Mouse (Mus musculus) large intestine, adult 2 months (tissue): ENCODE results near the gene Cdk1. TPM values are rescaled to one million over a fixed set of nuclear protein-coding genes. Genes with fewer than 3 reads are reported as not detected.

Experiments
- DNase-seq: peaks from one replicate; pipeline ENCODE4 v3.0.0-alpha.2; 2012; ENCODE audit warnings: low read depth, low spot score
- WGBS: fragments of 180-500 bp; shearing (Covaris S2); methylation state at CpG from one replicate; pipeline ENCODE4 v1.1.7; 2018; 5-methylcytosine and 5-hydroxymethylcytosine counted together
- polyA plus RNA-seq: library from polyadenylated mRNA; depleted of rRNA; stranded (reverse); fragments of >200 nt; gene quantifications from 2 replicates; pipeline ENCODE4 v1.2.3, GENCODE M21; 2012; rRNA removed

Cdk1 gene
- polyA plus RNA-seq, 1 experiment, result 74.4 TPM

GRCm38 (mm10) chr10:69318514-69318913 lies 34.2 kb downstream of the Cdk1 start:
- DNase-seq, result no peak
- WGBS, result 93% methylated on average over 11 of the region's 11 CpGs

DNA sequence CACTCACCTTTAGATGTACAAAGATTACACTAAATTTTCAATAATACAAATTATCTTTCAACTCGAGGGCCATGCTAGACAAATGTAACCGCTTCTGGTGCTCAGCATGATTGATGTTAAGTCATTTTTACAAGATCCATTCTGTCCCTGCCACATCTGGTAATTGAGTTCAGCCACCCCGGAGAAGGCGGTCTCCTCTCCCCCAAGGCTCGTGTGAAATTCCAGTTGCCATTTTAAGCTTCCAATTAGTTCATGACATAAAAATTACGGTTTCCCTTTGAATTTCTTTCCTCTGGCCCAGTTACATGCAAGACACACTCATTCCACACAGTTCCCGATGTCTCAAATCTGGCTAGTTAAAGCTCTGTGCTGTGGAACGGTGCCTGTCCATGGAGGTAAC lies 38.8 kb downstream of the Cdk1 start:
- no peak for DNase-seq
- 76% methylated on average over 8 of the region's 8 CpGs for WGBS

DNA sequence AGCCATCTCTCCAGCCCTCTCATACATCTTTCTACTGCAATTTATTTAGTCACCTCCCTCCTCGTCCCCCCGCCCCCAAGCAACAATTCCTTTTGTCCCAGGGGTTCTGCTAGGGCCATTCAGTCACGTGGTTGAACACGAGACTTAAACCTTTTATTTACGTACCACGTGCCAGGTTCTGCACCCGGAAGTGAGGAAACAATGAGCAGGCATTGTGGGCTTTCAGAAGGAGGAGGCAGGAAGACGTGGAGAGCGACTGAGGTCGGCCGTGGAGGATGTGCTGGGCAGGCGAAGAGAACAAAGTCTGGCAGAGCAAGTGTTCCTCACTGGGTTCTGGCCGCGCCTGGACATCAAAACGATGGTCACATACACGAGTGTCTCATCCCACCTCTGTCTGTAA lies 40.9 kb downstream of the Cdk1 start:
- 73% methylated on average over 16 of the region's 16 CpGs for WGBS
- DNase-seq, result no peak

DNA sequence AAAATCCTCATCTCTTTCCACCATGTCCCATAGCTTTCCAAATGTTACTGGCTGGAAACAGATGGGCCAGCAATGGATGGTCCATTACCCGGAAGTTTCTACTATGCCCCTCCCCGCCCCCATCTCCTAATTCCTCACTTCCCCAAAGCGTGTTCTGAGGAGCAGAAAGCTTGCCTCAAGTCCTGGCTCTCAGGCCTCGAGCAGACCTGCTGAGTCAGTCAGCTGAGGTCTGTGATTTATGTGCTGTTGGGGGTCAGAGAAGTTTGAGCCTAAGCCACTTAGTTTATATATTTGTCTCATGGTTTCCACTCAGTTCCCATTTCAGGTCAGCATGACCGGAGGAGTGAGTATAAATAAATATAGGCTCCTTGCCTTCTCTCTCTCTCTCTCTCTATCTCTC lies 43.6 kb downstream of the Cdk1 start:
- DNase-seq, result no peak
- 41% methylated on average over 5 of the region's 5 CpGs for WGBS

- peak; percentile 44 for DNase-seq
These were observed 45.7 kb downstream of the Cdk1 start for GRCm38 (mm10) chr10:69307067-69307466.

DNA sequence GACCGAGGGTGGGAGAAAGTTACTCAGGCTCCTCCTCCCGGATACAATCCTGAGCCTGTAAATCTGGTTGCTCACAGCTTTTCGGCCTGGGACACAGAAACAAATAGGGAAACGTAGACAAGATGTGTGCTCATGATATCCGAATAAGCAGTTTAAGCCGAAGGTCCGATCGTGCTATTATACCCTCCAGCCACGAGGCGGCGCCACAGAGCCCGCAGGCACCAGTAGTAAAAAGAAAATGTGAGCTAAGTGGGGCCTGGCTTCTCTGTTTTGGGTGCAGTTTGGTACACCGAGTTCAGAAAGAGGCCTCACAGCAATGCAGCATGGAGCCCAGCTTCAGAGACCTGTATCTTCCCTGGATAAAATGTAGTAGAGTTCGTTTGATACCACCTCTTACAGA lies 46.5 kb downstream of the Cdk1 start:
- DNase-seq, result peak; percentile 27
- WGBS, result 28% methylated on average over 14 of the region's 14 CpGs

More at GRCm38 (mm10) chr10:69307067-69307466, 45.7 kb downstream of the Cdk1 start:
- WGBS, result 45% methylated on average over 5 of the region's 5 CpGs

- no peak for DNase-seq
These were observed 47.1 kb downstream of the Cdk1 start for GRCm38 (mm10) chr10:69305600-69305999.

GRCm38 (mm10) chr10:69304819-69305218 lies 47.9 kb downstream of the Cdk1 start:
- no peak for DNase-seq
- 79% methylated on average over 3 of the region's 3 CpGs for WGBS

More at GRCm38 (mm10) chr10:69305600-69305999, 47.1 kb downstream of the Cdk1 start:
- WGBS, result 29% methylated on average over 7 of the region's 7 CpGs

- no peak for DNase-seq
- 86% methylated on average over 3 of the region's 3 CpGs for WGBS
These were observed 50.1 kb downstream of the Cdk1 start for GRCm38 (mm10) chr10:69302667-69303066.

DNA sequence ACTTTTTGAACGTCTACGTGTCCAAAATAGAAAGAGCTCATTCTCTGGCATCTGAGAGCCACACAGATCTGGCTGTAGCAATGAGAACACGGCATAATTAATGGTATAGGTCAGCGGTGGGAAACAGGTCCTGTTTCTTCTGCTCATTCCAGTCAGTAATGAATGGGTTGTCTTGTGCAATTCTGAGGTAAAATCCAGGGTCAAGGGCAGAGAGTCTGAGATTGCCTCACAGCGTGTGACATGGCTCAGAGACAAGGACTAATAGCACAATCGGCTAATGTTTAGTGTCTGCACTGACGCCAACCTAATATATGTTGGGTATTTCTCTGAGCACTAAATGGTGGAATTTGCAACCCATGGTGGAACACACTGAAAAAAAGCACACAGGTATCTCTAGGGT lies 52.8 kb downstream of the Cdk1 start:
- WGBS, result 80% methylated on average over 7 of the region's 7 CpGs
- DNase-seq, result no peak

DNA sequence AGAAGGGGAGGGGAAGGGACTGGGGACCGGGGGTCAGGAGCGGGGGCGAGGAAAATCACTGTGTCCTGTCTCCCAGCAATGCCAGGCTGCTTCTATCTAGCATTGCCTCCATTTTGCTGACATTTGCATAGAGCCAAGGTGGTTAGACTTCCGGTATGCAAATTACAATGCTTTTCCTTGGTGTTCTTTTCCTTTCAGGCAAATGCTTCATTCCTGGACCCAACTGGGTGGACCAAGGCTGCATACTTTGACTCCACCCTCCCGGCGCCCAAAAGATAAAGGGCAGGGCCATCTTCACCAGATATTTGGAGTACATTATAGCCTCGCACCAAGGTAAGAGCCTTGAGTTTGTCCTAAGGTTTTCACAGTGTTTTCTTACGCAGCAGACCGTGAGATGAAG lies 56.8 kb downstream of the Cdk1 start:
- DNase-seq, result no peak
- WGBS, result 91% methylated on average over 9 of the region's 9 CpGs

- WGBS, result 95% methylated on average over 8 of the region's 8 CpGs
- no peak for DNase-seq
These were observed 62.0 kb downstream of the Cdk1 start for GRCm38 (mm10) chr10:69290736-69291135.

DNA sequence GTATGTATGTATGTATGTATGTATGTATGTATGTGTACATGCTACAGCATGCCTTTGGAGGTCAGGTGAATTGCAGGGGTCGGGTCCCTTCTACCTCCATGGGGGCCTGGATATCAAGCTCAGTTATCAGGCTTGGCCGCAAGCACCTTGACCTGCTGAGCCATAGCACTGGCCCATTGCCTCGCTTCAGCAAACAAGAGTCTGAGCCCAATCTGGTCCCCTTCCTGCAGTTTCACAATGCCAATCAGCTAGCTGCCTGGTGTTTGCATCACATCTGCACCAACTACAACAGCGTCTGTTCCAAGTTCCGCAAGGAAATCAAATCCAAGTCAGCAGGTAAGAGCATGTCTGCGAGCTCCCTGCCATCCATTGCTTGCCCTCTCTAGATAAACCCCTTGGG lies 64.0 kb downstream of the Cdk1 start:
- no peak for DNase-seq
- WGBS, result 86% methylated on average over 6 of the region's 6 CpGs

DNA sequence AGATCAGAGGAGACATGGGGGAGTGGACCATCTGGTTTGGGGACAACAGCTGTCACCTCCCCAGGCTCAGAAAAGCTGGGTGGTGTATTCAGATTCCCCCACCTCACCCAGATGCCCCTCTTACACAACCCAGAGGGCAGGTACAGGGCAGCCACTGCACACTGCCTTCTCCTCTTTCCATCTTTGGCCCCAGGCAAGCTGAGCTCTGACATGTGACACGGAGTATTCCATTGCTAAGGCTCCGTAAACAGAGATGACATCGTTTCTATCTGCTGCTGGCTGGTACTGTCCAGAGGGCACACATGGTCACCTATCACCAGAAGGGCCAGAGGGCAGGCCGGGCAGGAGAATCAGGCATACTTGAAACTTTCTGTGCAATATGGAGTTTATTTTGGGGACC lies 64.7 kb downstream of the Cdk1 start:
- no peak for DNase-seq
- WGBS, result 75% methylated on average over 4 of the region's 4 CpGs

- WGBS, result 95% methylated on average over 3 of the region's 3 CpGs
- no peak for DNase-seq
These were observed 65.8 kb downstream of the Cdk1 start for GRCm38 (mm10) chr10:69286939-69287338.

Other genes with a start within 250 kb of the Cdk1 start
- gene Rhobtb1, start 201.5 kb downstream of the Cdk1 start, polyA plus RNA-seq, result 2.3 and 4.0 TPM in 2 replicates
- 0.15 and 0.26 TPM in 2 replicates for gene A930033H14Rik, start 139.8 kb downstream of the Cdk1 start, polyA plus RNA-seq
- gene Ank3, start 45.8 kb upstream of the Cdk1 start, polyA plus RNA-seq, result 5.1 and 11.4 TPM in 2 replicates